Mouse (Mus musculus) thymus, postnatal 10 days (tissue): ENCODE measurements around the gene Bbox1.

Experiments used
- DNase-seq, 2 experiments: peaks; one replicate each; pipeline ENCODE4 v3.0.0; 2021; ENCODE audit warnings: low spot score in 2 of 2

Gene Bbox1

DNA sequence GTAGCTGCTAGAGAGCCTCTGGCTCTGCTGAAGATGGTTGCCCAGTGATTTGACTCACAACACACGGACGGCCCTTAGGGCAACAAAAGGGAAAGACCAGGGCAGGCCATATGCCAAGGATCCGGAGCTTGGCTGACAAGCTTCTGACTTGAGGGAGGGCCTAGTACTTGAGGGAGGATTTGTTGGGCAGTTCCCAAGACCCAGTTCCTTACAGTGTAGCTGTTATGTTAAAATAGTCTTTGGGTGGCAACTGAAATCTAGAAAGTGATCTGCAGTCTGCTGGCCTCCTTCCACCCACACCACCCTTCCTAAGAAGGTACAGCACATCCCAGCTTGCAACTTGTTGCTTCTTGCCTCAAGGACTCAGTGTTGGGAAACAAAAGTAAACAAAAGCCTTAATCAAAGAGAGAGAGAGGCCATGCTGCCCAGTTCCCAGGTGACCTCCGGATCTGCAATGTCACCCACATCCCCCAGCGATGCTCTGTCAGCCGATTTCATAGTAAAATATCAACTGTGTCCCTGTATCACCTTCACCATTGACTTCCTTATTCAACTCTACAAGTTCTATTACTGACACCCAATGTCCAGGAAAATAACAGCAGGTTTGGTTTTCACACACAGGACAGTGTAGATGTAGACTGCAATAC is at the start of gene Bbox1:
Gene Bbox1 (minus strand): TSS at position 52 of the 647 bp plus-strand sequence.
- DNase-seq = no peak

DNA sequence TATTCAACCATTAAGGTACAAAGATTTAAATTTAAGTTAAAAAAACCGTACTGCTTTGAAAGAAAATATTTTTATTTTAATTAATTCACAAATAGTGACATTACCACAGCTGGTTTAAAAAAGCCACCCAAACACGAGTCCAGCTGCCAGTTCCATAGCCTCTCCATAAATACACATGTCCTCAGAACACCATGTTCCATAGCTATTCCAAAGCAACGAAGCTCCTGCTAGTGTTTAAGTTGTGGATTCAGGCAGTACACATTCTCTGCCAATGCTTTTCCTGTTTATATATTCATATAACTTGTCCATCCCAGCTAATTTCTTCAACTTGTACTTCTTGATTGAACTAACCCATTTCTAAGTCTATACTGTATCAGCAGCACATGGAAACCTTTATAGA is 49.5 kb upstream of the Bbox1 start:
- no peak for DNase-seq

DNA sequence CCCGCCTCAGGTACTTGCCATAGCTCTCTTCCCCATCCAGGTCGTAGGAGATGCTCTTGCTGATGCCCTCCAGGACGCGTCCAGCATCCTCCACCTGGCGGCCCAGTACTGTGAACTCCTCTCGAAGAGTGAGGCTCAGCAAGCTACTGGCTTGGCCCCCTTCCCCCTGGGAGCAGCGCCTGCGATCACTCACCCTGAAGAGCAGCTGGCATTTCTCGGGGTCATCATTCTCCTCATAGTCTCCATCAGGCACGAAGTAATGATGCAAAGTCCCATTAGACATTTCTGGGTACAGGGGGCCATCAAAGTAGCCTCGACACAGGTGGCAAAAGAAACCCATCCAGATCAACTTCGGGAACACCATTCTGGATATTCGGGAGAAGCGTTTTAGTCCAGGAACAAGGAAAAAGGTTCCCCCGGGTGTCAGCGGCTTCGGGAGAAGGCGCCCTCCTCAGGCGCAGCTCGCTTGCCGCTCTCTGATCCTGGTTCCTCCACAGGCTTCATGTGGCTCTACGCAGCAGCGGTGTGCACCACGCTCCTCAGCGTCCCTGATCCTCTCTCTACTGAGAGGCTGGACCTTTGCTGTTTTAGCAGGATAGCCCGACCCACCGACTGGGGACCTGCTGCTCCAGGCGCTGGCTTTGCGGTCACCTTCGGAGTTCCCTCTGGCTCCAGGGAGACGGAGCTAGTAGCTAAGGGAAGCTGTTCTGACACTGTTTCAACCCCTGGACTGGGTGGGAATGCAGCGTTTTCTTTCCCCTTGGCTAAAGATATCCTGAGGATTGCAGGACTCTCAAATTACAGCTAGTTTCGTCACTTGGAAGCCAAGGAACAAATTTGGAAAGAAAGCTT is 48.3 kb upstream of the Bbox1 start, which contains the start of gene Fibin:
Gene Fibin (minus strand): TSS at position 752 of the 852 bp plus-strand sequence.
- no peak for DNase-seq

DNA sequence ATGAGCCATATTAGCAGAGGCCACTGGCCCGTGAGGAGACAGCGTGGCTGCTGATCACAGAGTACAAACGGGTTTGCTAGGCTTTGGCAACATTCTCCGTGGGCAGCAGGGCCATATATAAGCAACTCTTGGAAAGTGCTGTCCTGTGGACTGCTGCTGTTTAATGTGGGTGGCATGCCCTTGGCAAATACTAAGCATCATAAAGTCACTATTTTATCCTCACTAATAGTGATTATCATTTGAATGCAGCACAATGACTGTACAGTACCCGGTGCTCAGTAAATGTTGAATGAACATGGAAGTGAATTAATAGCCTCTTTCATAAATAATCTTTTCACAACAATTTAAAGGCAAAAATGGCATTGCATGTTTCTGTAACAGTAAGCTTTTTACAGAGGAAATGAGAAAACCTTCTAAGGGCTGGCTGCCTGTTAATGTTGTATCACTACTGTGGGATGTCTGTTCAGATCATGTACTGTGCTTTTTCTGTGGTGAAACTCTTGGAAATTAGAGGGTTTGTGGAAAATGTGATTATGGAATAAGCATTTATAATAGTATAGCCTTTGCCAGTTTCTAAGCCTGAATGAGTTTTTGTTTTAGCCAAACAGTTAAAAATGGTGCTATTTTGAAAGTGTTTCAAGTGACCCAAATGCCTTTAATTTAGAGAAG is 39.1 kb upstream of the Bbox1 start:
- DNase-seq = no peak

DNA sequence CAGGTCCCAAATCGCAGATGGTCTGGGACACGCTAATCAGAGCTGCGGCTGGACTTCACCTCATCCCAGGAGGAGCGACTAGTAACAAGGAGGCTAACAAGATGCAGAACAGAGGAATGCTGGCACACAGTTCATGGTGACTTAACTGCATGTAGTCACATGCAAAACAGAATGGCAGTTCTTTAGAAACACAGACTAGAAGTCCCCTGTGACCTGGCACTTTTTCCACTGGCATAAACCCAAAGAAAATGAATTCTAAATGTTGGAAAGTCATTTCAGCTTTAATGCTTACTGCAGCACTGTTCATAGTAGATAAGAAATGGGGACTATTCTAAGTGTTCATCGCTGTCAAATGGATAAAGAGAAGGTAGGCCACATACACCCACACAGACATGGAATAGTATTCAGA is 37.5 kb upstream of the Bbox1 start:
- DNase-seq = no peak

DNA sequence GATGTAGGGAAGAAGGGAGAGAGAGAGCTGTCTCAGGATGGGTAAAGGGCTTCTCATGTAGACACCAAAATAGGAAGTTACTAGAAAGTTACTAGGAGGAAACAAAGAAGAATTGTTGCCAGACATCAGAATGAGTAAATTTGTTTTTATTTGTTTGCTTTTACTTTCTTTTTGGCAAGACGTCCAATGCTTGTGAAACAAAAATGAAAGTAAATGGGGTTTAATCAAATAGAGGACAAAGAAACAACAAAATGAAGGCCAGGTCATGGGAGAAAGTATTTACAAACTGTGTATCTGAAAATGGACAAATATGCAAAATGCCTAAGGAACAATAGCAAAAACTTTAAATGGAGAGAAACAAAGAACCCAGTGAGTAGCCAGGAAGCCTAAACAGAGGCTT is 37.0 kb upstream of the Bbox1 start:
- DNase-seq = no peak

DNA sequence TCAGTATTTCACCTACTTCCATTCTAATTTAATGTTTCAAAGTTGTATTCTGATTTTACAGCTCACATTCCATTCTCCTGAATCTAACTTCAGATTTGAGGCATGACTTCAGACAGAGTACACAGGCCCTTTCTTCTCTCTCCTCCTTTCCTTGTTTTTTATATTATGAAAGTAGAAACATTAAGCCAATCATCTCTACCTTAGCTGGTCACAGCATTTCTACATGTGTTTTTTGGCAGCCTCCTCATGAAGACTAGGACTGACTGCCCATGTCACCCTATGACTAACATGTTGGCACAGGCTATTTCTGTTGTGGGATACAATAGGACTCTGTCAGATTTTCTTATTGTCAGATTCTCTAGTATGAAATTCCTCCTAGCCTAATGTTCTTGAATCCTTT is 14.6 kb upstream of the Bbox1 start:
- DNase-seq = no peak

DNA sequence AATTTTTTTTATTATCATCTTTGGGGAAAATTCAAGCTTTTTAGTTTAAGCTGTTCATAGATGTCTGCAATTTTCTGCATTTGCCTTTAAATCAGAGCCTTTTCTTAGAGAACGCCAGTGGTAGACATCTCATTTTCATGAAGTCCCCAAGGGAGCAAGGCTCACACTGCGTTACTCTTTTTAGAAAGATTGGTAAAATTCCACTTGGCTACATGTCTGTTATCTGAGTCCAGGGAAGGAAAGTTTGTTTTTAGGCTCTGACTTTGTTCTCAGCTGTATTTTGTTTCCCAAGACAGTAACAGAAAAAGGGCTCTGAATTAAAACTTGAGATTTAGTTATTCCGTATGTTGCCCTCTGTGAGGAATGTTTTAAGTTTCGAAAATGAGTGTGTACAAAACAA is 5.6 kb upstream of the Bbox1 start:
- no peak for DNase-seq

DNA sequence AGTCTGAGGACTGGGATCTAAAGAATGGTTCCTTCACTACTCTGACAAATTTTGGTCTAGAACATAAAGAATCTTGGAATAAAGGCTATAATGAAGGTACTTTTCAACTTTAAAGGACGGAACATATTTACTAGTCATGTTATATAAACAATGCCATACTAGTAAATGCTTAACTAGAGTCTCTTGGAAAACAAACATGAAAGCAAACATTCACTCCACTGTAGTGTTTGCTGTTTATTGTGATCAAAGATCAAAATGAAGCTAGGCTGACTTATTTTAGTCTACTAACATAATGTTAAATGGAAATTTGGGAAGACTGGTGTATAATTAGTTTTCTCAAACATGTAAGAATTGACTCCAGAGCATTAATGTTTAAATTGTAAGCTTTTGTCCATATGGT is 4.9 kb upstream of the Bbox1 start:
- DNase-seq = no peak

DNA sequence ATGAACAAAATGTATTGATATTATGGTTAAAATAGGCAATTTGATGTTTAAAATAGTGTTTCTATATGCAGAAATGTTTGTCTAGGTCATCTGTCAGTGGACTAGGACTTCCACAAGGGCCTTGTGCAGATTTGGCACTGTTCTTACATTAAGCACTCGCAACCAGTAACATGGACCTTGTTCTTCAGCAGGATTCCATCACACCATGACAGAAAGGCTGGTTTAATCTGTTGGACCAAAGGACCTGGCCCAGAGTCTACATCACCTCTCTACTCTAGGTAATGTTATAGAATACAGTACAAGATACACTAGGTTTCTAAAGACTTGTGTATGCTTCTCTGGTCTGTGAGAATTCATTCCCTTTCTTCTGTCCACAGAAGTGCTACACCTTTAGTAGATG is 4.4 kb upstream of the Bbox1 start:
- no peak for DNase-seq

DNA sequence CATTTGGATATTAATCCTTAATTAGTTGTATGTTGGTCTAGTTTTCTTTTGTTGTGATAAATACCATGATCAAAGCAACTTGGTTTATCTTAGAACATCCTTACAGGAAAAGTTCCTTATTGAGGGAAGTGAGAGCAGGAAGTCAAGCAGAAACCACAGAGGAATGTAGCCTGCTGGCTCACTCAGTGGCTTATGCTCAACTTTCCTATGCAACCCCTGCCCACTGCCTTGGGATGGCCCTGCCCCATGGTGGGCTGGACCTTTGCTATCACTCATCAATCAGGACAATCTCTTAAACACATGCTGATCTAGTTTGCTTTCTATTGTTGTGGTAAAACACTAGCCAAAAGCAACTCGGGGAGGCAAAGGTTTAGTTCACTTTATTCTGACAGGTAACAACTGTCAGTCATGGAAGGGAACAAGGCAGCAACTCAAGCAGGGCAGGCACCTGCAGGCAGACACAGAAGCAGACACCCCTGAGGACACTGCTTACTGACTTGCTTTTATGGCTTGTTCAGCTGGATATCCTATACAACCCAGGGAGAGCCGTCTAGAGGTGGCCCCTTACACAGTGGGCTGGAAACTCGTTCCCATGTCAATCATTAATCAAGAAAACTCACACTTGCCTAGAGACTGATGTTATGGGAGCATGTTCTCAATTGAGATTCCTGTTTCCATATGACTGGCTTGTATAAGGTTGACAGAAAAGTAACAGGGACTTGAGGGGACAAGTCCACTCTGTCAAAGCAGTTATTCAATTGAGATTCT is 1.9 kb upstream of the Bbox1 start:
- DNase-seq = no peak

DNA sequence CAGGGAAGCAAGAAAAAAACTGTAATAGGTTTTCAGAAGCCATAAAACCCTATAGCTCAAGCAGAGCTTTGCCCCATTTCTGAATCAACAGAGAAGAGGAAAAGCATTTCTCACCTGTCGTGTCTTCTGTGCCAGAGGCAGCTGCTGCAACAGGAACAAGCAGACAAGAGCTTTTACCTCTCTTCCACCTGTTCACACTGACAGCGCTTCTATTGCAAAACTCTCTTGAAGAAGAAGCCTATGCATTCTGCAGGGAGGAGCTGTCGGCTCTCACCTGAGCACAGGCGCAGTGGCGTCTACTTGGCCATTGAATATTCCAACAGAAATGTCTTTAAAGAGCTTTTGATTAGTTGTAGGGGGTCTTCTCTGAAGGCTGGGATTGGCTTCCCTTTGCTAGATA is 286 bp downstream of the Bbox1 start:
- no peak for DNase-seq

DNA sequence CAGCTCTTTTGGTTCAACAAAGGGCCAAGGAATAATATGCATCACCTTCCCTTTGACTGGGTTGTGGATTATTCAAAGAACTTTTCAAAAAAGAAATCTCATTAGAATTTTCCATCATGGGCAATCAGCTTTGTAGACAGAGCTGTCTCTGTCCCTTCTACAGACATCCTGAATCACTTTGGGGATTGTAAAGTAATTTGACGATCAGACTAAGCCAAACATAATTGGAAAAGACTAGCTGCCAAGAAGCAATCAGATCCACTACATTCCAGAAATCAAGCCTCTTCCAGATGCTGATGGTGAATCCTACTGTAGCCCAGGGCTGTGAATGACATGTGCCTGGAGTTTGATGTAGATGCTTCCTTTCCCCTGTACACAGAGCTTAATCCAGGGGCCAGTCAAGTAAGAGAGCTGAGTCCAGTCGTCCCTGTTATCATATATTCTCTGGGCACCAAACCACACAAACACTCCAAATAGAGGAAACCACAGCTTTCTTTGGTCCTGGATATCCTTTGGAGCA is 995 bp downstream of the Bbox1 start:
- no peak for DNase-seq

DNA sequence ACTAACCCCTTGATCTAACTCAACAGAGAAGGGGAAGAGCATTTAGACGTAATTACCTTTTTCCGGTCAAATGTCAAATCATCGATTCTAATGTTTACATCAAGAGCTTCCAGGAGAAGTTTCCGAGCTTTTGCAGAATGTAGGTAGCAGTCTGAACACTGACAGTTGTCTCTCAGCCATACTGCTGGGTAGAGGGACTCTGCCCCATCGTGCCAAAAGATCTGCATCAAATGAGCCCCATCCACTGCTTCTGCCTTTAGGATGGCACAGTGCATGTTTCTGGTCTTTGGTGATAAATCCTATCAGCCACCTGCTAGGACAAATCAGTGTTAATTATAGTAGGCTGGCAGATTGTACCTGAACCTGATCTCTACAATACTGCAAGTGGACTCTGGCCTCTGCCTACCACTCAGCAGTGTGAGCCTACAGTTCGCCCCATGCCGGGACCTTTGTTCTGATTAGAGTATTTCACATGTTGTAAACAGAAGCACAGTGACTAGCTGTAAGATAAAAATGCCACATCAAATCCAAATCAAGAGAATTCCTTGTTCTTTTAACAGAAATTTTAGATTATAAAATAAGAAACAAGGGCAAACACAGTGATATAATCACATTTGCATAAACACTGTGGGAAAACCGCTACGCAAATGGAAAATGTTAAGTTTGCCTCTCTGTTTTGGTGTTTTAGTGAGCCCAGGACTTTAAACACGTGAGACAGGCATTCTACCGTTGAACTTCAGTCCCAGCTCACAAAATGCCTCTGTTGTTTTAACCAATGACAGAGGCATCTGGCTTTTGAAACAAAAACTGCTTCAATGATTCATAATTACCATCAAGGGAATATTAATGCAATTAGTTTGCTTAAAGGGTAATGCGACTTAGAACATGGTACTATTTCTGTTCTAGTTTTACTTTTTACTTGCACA is 8.7 kb downstream of the Bbox1 start:
- DNase-seq = no peak

DNA sequence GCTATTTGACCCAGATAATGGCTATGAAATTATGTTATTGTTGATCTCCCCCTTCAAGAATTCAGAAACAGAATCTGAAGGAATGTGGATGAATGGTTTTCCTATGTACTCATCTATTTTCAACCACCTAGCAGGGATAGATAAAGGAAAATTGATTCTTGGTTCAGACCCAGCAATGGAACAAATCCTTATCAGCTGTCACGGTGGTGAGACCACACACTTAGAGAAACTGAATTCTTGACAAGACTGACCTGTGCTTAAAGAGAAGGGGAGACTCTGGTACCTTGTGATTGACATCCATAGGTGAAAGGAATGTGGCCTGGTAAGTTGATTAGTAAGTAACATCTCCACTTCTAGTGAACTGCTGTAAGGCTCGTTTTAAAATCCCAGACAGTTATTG is 12.1 kb downstream of the Bbox1 start:
- DNase-seq = no peak

DNA sequence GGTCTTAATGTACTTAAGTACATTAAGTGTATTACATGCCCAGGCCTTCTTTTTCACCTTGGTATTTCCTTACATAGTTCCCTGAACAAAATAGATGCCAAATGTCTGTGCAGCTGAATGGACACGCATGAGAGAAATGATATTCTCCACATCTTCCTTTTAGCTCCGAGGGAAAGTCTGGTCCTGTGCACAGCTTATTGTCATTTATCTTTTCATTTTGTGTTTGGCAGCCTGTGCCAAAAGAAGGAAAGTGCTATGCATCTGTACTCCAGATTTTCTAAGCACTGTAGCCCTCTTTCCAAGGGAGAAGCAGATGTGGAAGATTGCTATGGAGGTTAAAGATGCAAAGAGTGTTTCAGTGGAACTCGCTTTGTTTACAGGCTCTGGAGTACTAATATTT is 13.0 kb downstream of the Bbox1 start:
- DNase-seq = no peak

DNA sequence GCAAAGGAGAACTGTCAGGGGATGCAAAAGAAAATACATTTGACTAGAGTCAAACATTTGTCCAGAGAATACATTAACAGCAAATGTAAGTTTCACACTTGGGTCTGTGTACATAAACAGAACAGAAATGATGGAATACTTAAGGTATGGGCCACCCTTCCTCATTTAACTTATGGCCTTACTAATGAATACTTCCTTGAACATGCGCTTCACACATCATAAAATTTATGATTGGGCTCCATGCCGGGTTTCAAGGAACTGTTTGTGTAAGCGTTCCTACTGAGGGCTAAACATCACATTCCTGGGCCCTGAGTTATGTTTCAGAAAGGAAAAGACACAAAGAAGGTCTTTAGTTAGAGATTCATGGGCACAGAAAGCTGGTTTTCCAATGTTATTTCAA is 19.4 kb downstream of the Bbox1 start:
- no peak for DNase-seq

DNA sequence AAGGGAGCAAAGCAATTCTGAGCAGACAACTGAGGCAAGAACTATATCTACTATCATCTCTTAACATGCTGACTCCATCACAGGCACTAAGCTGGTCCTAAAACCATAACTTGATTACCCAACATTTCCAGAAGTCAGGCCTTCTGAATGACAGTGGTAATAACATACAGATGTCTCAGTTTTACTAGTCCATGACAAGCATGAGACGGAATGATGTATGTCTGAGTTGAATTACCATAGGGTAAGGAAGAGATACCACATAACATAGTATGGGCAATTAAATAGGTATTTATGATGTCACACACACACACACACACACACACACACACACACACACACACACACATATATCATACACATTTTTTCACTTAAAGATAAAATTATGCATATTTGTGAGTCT is 26.4 kb downstream of the Bbox1 start:
- no peak for DNase-seq

DNA sequence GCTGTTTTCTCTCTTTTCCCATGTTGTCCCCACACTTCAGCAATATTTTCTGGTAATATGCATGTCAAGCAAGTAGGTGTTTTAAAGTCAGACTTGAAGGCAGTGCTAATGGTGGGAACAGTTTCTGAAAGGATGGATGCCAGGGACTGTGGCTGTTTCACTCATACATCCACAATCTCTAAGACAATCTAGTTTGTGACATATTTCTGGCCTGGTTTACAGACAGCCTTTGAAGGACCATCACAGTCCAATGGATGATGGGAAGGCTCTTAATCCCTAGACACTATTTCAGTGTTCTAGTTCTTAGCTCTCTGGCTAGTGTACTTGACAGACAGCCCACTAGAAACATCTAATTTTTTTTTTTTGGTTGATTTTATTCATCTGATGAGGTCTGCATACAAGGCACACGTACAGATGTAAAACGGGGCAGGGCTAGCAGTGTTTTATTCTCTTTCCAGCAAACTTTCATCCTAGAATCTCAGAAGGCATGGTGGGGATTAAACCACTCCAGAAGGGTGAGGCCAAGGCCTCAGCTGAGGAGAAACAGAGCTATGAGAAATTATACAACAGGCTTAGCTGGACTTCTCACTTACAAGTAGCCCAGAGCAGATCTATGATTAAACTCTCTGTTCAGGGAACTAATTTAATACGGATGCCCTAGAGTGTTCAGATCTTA is 28.4 kb downstream of the Bbox1 start:
- DNase-seq = no peak

DNA sequence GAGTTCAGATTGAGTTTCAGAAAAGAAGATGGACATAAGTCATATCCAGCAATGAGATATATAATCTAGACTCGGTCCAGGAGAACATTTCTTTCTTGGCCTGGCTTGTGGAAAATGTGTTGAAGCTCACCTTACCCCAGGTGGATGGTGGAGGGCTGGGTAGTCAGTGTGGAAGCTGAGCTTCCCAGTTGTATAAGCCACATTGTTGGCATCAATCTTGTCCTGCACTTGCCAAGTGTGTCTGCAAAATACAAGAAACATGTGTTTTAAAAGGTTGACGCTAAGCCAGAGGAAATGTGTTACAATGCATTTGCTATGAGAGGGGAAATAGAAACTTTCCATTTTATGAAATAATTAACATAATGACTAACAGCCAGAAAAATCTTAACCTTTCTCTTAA is 38.9 kb downstream of the Bbox1 start:
- DNase-seq = no peak
